Mouse (Mus musculus): ENCODE measurements at regions not wholly inside any gene's neighbourhood (a gene's known extent, or its start where the extent isn't known, plus 50 kb on each side); places are given as distances from the start of the nearest gene placed in this dataset.

DNA sequence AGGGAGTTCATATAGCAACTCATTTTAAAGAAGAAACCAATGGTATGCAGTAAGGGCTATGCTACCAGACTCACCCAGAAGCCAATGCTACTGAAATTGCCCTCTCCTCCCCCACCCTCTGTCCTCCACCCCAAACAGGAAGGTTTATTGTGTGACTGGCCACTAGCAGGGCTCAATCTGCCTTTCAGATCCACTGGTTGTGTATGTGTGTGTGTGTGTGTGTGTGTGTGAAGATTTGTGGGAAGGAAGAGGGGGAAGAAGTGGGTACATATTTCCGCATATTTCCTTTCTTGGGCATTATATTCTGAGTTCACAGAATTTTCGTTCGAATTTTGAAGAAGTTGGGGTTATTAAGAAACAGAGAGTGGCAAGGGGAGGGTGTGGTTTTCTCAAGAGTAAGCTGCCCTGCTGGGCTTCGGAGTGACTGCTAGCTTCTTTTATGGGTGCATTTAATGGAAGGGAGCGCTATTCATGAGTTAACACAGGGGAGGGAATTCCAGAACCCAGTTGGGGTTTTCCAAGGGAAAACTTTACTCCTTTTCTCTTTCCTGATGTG is 61.5 kb upstream of the Tmpo start:
- TF ChIP-seq ZKSCAN1 (IDR thresholded peaks at IDR 0.05; ENCODE audit: borderline replicate concordance, low read depth, low read length) (no peak), MEF2A (IDR thresholded peaks at IDR 0.05; ENCODE audit: borderline replicate concordance, low read depth, low read length) (no peak)
- Histone ChIP-seq H3K27me3 (replicated peaks) (no peaks in the 10 kb centered on the region), H3K4me2 (ENCODE audit: insufficient read depth, low read depth, poor library complexity, severe bottlenecking) (no peak overlapping the region), H3K36me3 (replicated peaks in 1 of 2; ENCODE audit: control insufficient read depth in 1 of 2, insufficient read depth in 1 of 2, low read length in 1 of 2) (no peaks in the 10 kb centered on the region), H3K79me2 (replicated peaks; ENCODE audit: control insufficient read depth, extremely low read depth, insufficient read depth, poor library complexity, severe bottlenecking) (no peaks in the 10 kb centered on the region), H3K9me3 (replicated peaks; ENCODE audit: low read length) (no peaks in the 10 kb centered on the region), H3K9ac (ENCODE audit: insufficient read depth, low read depth) (no peak overlapping the region), H3K4me3 (replicated peaks in 1 of 3; ENCODE audit: low read depth in 2 of 3, low read length in 2 of 3, poor library complexity in 1 of 3) (no peak overlapping the region), H3K27ac (ENCODE audit: insufficient read depth, low read depth) (no peak overlapping the region), H3K4me1 (ENCODE audit: control insufficient read depth in 1 of 2, insufficient read depth in 2 of 2) (no peaks in the 10 kb centered on the region)
- dilution Hi-C loops (cut with MboI; ENCODE audit: extremely low pct_ligation_motif_present, extremely low pct_unique_long_range_greater_than_20kb, low sequenced_read_pairs), result no loop called here
- DNase-seq (ENCODE audit: extremely low read depth), result no peak
- in situ Hi-C loops (cut with MboI; ENCODE audit: low pct_ligation_motif_present, low pct_unique_long_range_greater_than_20kb, low sequenced_read_pairs), result no loop called here

DNA sequence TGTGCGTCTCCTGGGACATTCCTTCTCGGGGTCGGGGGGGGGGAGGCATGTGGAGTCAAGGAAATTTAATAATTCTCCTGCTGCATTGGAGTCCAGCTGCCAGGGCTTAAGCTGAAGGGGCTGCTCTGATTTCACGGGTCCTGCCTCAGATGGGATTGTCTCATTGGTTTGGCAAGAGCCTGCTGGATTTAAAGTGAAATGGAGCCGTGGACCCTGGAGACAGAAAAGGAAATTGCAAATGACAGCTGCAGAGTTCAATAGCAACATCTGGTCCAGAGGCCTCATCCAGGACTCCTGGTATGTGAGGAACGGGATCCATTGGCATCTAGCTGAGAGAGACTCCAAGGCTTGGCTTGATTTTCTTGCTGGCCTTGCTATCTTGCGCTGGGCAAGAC is 60.5 kb upstream of the Tmpo start:
- no peak for DNase-seq (ENCODE audit: extremely low read depth)
- Histone ChIP-seq H3K4me3 (replicated peaks in 1 of 3; ENCODE audit: low read depth in 2 of 3, low read length in 2 of 3, poor library complexity in 1 of 3) (no peak overlapping the region), H3K4me2 (ENCODE audit: insufficient read depth, low read depth, poor library complexity, severe bottlenecking) (no peak overlapping the region), H3K9ac (ENCODE audit: insufficient read depth, low read depth) (no peak overlapping the region), H3K4me1 (ENCODE audit: control insufficient read depth in 1 of 2, insufficient read depth in 2 of 2) (no peaks in the 10 kb centered on the region), H3K27ac (ENCODE audit: insufficient read depth, low read depth) (no peak overlapping the region), H3K27me3 (replicated peaks) (no peaks in the 10 kb centered on the region), H3K79me2 (replicated peaks; ENCODE audit: control insufficient read depth, extremely low read depth, insufficient read depth, poor library complexity, severe bottlenecking) (no peaks in the 10 kb centered on the region), H3K36me3 (replicated peaks in 1 of 2; ENCODE audit: control insufficient read depth in 1 of 2, insufficient read depth in 1 of 2, low read length in 1 of 2) (no peaks in the 10 kb centered on the region), H3K9me3 (replicated peaks; ENCODE audit: low read length) (no peaks in the 10 kb centered on the region)
- in situ Hi-C loops (cut with MboI; ENCODE audit: low pct_ligation_motif_present, low pct_unique_long_range_greater_than_20kb, low sequenced_read_pairs) (no loop called here), dilution Hi-C loops (cut with MboI; ENCODE audit: extremely low pct_ligation_motif_present, extremely low pct_unique_long_range_greater_than_20kb, low sequenced_read_pairs) (no loop called here)
- TF ChIP-seq JUN (IDR thresholded peaks at IDR 0.05; ENCODE audit: insufficient read depth, low read depth, low read length), result no peak
- TF ChIP-seq TCF12 (IDR thresholded peaks at IDR 0.05; ENCODE audit: low read depth, low read length), result no peak
- no peak for TF ChIP-seq MAX (IDR thresholded peaks at IDR 0.05; ENCODE audit: low read length)
- TF ChIP-seq MYC (IDR thresholded peaks at IDR 0.05; ENCODE audit: low read depth, low read length), result no peak
- no peak for TF ChIP-seq ETS1 (conservative IDR thresholded peaks at IDR 0.05; ENCODE audit: low read depth, low read length)
- no peak for TF ChIP-seq BHLHE40 (IDR thresholded peaks at IDR 0.05; ENCODE audit: low read depth, low read length)

DNA sequence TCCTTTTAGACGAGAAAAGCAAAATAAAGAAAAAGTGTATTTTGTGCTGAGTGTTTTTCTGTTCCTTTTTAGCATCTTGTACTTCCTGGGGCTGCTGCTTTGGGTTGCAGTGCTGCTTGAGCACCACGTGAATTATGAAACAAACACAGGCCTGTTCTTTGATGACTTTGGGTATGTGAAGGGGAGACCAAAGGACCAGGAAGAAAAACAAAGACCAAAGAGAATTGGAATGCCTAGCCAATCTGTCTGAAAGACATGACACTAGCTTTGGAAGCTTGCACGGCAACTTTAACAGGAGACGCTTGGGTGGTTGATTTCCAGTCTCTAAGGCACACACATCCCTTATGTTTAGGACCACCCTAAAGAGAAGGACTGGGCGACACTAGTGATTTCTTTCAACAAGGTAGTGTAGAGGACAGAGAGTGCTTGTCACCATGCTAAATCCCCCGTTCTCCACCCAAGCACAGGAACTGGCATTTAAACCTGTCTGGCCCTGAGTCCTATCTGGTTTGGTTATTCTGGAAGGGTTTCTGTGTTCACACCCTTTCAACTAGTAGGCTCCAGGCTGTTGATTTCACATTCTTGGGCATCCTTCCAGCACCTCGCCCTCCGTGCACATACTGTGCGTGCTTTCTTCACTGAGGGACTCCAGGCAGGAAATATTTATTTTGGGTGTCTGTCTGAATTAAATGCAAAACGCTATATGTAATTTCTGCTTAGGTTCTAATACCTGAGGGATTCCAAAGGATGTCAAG is 59.9 kb upstream of the Tmpo start:
- Histone ChIP-seq H3K27ac (ENCODE audit: insufficient read depth, low read depth) (no peak overlapping the region), H3K9me3 (replicated peaks; ENCODE audit: low read length) (no peaks in the 10 kb centered on the region), H3K4me3 (replicated peaks in 1 of 3; ENCODE audit: low read depth in 2 of 3, low read length in 2 of 3, poor library complexity in 1 of 3) (no peak overlapping the region), H3K4me2 (ENCODE audit: insufficient read depth, low read depth, poor library complexity, severe bottlenecking) (no peak overlapping the region), H3K36me3 (replicated peaks in 1 of 2; ENCODE audit: control insufficient read depth in 1 of 2, insufficient read depth in 1 of 2, low read length in 1 of 2) (no peaks in the 10 kb centered on the region), H3K27me3 (replicated peaks) (no peaks in the 10 kb centered on the region), H3K9ac (ENCODE audit: insufficient read depth, low read depth) (no peak overlapping the region), H3K4me1 (ENCODE audit: control insufficient read depth in 1 of 2, insufficient read depth in 2 of 2) (no peaks in the 10 kb centered on the region), H3K79me2 (replicated peaks; ENCODE audit: control insufficient read depth, extremely low read depth, insufficient read depth, poor library complexity, severe bottlenecking) (no peaks in the 10 kb centered on the region)
- in situ Hi-C loops (cut with MboI; ENCODE audit: low pct_ligation_motif_present, low pct_unique_long_range_greater_than_20kb, low sequenced_read_pairs) (no loop called here), dilution Hi-C loops (cut with MboI; ENCODE audit: extremely low pct_ligation_motif_present, extremely low pct_unique_long_range_greater_than_20kb, low sequenced_read_pairs) (no loop called here)
- TF ChIP-seq MAZ (IDR thresholded peaks at IDR 0.05; ENCODE audit: low read depth, low read length), result no peak
- no peak for TF ChIP-seq MAFK (IDR thresholded peaks at IDR 0.05; ENCODE audit: insufficient replicate concordance, low read length)
- TF ChIP-seq ZMIZ1 (IDR thresholded peaks at IDR 0.05; ENCODE audit: low read depth, low read length), result no peak
- no peak for TF ChIP-seq MYC (IDR thresholded peaks at IDR 0.05; ENCODE audit: low read depth, low read length)
- TF ChIP-seq MEF2A (IDR thresholded peaks at IDR 0.05; ENCODE audit: borderline replicate concordance, low read depth, low read length), result no peak
- DNase-seq (ENCODE audit: extremely low read depth), result no peak
